Mouse (Mus musculus) WW6 (cell line): ENCODE data around the gene Arl15.

Experiments
- DNase-seq: peaks from one replicate; pipeline ENCODE4 v3.0.0-alpha.2; 2013; ENCODE audit warnings: low read depth, low spot score

The Arl15 gene

GRCm38 (mm10) chr13:114060258-114060657 lies 266.0 kb downstream of the Arl15 start:
- DNase-seq: no peak

- no peak for DNase-seq
Observed at GRCm38 (mm10) chr13:114061234-114061633, 266.9 kb downstream of the Arl15 start.

GRCm38 (mm10) chr13:114064069-114064468 lies 269.8 kb downstream of the Arl15 start:
- DNase-seq: no peak

GRCm38 (mm10) chr13:114065012-114065411 lies 270.7 kb downstream of the Arl15 start:
- DNase-seq: no peak

GRCm38 (mm10) chr13:114068421-114068820 lies 274.1 kb downstream of the Arl15 start:
- DNase-seq: no peak

- no peak for DNase-seq
Observed at GRCm38 (mm10) chr13:114071439-114071838, 277.1 kb downstream of the Arl15 start.

- no peak for DNase-seq
Observed at GRCm38 (mm10) chr13:114074471-114074870, 280.2 kb downstream of the Arl15 start.

- DNase-seq: no peak
Observed at GRCm38 (mm10) chr13:114075724-114076384, 281.5 kb downstream of the Arl15 start.

GRCm38 (mm10) chr13:114077181-114077580 lies 282.9 kb downstream of the Arl15 start:
- DNase-seq: no peak

GRCm38 (mm10) chr13:114077584-114078270 lies 283.4 kb downstream of the Arl15 start:
- DNase-seq: no peak

GRCm38 (mm10) chr13:114078851-114079250 lies 284.5 kb downstream of the Arl15 start:
- DNase-seq: no peak

- DNase-seq: no peak
Observed at GRCm38 (mm10) chr13:114079751-114080150, 285.4 kb downstream of the Arl15 start.

- no peak for DNase-seq
Observed at GRCm38 (mm10) chr13:114080491-114080890, 286.2 kb downstream of the Arl15 start.

- DNase-seq: no peak
Observed at GRCm38 (mm10) chr13:114083570-114084138, 289.3 kb downstream of the Arl15 start.

GRCm38 (mm10) chr13:114085442-114085841 lies 291.1 kb downstream of the Arl15 start:
- no peak for DNase-seq

- no peak for DNase-seq
Observed at GRCm38 (mm10) chr13:114086325-114086724, 292.0 kb downstream of the Arl15 start.

- DNase-seq: no peak
Observed at GRCm38 (mm10) chr13:114086801-114087200, 292.5 kb downstream of the Arl15 start.

- no peak for DNase-seq
Observed at GRCm38 (mm10) chr13:114087696-114088465, 293.6 kb downstream of the Arl15 start.

GRCm38 (mm10) chr13:114090786-114091185 lies 296.5 kb downstream of the Arl15 start:
- no peak for DNase-seq

- no peak for DNase-seq
Observed at GRCm38 (mm10) chr13:114091231-114091630, 296.9 kb downstream of the Arl15 start.

- DNase-seq: no peak
Observed at GRCm38 (mm10) chr13:114094151-114094875, 300.0 kb downstream of the Arl15 start.
